Mouse (Mus musculus) spleen, postnatal 14 days (tissue): ENCODE data around the gene Isoc2b.
"Not testable (repeated sequence)": the region's sequence is repeated elsewhere in the genome, so short reads cannot be mapped to it uniquely, and the experiment has no call there.

Source experiments
- DNase-seq, 2 experiments: peaks; one replicate each; pipeline ENCODE4 v3.0.0; 2021 to 2022; ENCODE audit warnings: low spot score in 2 of 2

Isoc2b gene

DNA sequence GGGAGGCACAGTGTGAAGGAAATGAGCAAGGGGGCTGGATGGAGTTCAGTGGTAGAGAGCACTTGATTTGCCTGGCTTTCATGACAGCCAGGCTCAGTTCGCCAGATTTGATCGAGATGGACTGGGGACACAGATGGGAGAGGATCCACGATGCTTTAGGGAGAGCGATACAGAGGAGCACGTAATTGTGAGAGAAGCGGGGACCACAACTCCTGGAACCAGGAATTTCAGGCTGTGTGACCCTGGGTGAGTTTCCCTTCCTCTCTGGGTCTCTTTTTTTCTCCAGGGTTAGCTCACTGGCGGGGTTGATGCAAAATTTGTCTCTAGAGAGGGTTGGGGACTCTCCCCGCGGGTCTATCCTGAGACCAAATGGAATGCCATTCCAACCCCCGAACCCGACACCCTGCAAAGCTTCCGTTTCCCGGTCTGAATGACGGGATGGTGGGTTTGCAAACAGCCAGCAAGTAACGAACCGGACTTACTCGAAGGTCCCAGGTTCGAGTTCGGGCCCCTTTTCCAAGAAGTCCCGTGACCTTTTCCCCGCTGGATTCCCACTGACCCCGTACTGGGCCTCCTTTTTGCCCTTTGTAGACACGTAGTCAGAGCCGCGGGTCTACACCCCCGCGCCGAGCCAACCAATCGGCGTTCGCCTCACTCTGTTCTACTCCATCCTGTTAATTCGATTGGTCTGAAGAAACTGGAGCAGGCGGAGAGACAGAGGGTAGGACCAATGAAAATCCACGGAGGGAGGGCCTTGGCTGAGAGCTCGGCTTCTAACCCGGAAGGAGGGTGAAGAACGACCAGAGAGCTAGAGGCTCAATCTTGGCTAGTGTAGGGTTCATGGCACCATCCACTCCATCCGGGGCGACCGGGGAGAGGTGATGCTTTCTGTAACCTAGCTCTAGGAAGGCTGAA lies 4.2 kb downstream of the Isoc2b start:
- peak; percentile 89 to 91 for DNase-seq

DNA sequence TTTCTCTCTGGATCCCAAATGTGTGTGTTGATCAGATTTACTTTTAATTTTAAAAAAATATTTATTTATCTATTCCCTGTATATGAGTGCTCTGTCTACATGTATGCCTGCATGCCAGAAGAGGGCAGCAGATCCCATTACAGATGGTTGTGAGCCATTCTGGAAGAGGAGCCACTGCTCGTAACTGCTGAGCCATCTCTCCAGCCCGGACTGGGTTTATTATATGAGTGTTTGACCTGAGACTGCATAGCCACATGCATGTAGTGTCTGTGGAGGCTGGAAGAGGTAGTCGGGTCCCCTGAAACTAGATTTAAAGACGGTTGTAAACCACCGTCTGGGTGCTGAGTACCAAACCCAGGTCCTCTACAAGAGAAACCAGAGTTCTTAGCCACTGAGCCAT lies 5.0 kb downstream of the Isoc2b start:
- DNase-seq, result peak in 1 of 2 experiments; percentile 31

- DNase-seq, result no peak
Observed at GRCm38 (mm10) chr7:4864130-4864845, 5.8 kb downstream of the Isoc2b start.

GRCm38 (mm10) chr7:4863541-4864080 lies 6.4 kb downstream of the Isoc2b start:
- no peak for DNase-seq

DNA sequence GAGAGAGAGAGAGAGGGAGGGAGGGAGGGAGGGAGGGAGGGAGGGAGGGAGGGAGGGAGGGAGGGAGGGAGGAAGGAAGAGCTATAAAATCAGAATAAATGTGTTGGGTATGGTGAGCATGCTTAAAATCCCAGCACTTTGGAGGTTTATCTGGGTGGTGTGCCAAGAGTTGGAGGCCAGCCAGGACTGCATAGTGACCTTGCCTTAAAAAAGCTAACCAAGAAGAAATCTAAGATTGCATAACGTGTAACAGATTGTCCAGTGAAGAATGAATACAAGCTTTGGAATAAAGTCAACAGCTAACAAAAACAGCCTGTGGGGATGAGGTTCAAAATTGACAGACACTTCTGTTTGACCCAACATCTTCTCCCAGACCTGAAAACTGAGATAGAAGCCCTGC lies 7.0 kb downstream of the Isoc2b start:
- no peak for DNase-seq

GRCm38 (mm10) chr7:4860926-4861325 lies 9.1 kb downstream of the Isoc2b start:
- DNase-seq, result not testable (repeated sequence)

- no peak for DNase-seq
Observed at GRCm38 (mm10) chr7:4859418-4859978, 10.6 kb downstream of the Isoc2b start.

- no peak for DNase-seq
Observed at GRCm38 (mm10) chr7:4857321-4857720, 12.7 kb downstream of the Isoc2b start.

DNA sequence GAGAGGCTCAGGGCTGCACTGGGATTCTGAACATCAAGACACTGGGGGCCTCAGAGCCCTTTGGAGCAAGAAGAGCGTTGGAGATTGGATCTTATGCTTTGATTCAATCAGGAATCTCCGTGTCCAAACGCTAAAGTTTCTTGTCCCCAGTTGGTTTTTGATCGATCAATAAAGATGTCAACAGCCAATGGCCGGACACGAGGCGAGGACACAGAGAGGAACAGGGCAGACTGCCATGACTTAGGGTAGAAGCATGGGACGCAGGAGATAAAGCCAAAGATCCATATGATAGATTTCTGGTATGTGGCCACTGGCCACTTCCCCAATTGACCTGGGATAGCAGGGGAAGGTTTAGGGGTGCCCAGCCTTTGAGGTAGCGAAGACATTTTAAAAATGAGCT lies 13.6 kb downstream of the Isoc2b start:
- no peak for DNase-seq

- DNase-seq, result no peak
Observed at GRCm38 (mm10) chr7:4853613-4854012, 16.4 kb downstream of the Isoc2b start.

GRCm38 (mm10) chr7:4851315-4851688 lies 18.8 kb downstream of the Isoc2b start:
- no peak for DNase-seq

- DNase-seq, result no peak
Observed at GRCm38 (mm10) chr7:4850621-4851314, 19.3 kb downstream of the Isoc2b start.

DNA sequence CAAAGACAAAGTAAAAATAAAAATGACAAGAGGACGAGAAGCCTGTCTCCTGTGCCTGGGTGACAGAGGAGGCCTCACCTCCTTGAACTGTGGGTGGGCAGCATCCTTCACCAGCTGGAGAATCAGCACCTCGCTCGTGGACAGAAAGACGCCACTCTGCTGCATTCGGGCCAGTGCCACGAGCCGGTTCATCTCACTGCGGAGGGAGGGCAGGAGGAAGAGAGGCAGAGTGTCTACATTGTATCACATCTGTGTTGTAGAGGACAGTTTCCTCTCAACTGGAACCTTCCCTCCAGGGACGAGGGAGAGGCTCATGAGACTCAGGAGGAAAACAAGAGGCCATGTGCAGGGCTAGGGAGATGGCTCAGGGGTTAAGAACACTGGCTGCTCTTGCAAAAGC lies 20.7 kb downstream of the Isoc2b start:
- no peak for DNase-seq

DNA sequence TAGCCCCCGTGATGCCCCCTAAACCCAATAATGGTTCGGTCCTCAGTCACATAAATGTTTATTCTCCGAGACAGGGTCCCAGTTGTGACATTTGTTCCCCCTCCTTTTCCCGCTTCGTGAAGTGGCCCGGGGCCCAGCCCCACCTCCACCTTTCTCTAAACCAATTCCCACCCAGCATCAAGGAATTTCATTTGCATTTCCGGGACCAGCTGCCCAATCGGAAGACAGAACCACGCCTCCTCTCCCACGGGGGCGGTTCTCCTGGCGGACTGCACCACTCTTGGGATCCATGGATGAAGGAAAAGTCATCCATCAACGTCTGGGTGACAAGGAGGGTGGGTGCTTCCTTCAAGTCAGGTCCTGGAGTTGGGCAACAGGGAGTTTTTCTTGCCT lies 25.1 kb downstream of the Isoc2b start:
- DNase-seq, result no peak

GRCm38 (mm10) chr7:4844245-4844916 lies 25.7 kb downstream of the Isoc2b start, which contains the start of gene Shisa7:
Gene Shisa7, minus strand, starts transcription at chr7:4844696.
- DNase-seq, result no peak

- no peak for DNase-seq
Observed at GRCm38 (mm10) chr7:4843604-4844244, 26.3 kb downstream of the Isoc2b start.

- no peak for DNase-seq
Observed at GRCm38 (mm10) chr7:4842634-4843131, 27.4 kb downstream of the Isoc2b start.

DNA sequence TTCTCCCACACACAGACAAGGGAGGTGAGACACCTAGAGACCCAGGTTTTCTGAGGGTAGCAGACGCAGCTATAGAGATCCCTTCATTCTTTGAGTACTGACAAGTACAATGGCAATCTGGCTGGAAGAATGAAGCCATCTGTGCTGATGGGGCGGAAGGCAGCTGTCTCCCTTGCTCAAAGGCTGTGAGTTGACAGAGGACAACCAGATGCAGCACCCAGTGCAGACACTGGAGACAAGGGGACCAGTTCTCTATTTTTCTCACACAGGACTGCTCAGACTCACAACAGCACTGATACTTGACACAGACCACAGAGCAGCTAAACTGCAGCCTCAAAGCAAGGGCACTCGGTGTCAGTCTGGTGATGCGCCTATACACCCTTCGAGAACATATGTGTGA lies 28.0 kb downstream of the Isoc2b start:
- no peak for DNase-seq

- no peak for DNase-seq
Observed at GRCm38 (mm10) chr7:4837639-4838038, 32.4 kb downstream of the Isoc2b start.

DNA sequence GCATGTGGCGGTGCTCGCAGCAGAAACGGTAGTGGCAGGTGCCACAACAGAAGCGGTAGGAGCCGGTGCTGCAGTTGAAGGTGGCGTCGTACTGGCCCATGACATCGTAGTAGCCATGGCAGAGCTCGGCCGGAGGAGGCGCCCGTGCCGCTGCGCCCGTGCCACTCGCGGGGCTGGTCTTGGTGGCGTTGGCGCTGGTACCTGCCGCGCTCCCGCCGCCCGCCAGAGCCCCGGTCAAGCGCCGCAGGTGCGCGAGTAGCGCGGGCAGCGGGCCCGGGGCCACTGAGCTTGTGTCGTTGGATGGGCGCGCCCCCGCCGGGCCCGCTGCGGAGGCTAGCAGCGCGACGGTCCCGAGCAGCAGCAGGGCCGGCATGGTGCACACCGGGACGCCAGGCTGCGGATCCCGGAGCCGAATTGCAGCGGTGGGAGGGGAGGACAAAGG lies 33.7 kb downstream of the Isoc2b start:
- DNase-seq, result peak in 1 of 2 experiments; percentile 43
